Mouse (Mus musculus) mouse trophoblast stem cell (cell line): ENCODE measurements at regions not wholly inside any gene's neighbourhood (a gene's known extent, or its start where the extent isn't known, plus 50 kb on each side); places are given as distances from the start of the nearest gene placed in this dataset.

Experiments used
- in situ Hi-C, 2 experiments: fragments of 300-500 bp; cut with MseI, MboI; formaldehyde crosslinking; loops; 2 replicates in 1 of 2; 3 replicates in 1 of 2; pipeline ENCODE4 v1.15.1; 2025

DNA sequence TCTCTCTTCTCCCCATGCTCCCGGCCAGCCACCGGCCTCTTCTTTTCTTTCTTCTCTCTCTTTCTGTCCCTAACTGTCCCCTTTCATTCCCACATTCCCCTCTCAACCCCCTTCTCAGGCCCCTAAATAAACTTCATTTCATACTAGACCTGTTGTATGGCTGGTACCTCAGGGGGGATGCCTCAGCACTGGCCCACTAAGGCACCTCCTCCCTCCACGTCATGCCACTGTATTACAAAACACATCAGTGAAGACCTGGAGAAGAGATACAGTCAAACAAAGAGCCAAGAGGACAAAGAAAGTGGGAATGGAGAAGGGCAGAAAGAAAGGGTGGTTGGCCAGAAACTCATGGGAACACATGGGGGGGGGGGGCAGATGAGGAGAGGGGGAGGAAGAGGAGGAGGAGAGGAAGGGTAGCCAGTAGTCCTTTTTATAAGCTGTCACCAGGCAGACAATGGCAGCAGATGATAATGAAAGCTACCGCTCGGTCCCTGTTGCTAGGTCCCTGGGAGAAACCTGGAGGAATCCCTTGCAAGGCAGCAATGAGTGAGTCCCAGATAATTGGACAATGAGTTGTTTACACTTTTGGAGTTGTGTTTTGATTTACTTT lies 224.5 kb upstream of the Pfn2 start:
- in situ Hi-C loops, result no loop called here

DNA sequence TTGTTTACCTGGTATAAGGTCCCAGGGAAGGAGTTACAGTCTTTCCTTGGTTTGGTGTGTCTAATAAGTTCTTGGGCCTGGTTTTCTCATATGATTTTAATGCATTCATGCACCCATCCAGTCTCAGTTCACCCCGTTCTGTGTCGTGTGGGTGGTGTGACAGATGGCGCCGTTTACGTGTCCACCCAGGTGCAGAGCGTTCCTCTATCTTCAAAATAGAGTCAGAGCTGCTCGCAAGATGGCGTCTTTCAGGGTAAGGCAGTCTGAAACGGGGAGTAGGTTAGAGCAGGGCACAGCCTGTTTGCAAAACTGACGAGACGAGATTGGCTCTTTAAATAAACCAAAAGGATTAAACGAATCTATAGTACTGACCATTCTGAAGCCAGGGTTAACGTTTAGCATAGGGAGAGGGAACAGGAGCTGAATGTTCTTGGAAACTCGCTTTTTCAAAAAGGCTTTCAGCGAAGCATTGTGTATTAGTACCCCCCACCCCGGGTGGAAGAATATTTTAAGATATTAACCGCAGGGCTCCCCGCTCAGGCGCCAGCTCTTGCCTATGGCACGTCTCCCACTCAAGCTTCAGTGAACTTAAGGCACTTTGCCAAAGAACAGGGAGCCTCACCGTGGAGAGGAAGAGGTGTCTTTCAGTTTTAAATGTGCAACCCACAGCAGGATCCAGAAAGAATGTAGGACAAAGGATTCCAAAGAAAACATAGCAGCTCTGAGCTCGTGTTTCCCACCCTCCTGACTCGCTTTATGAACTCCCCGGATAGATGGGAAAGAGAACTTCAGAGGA lies 241.7 kb upstream of the Pfn2 start:
- in situ Hi-C loops, result no loop called here

GRCm38 (mm10) chr3:58090396-58090795 lies 242.5 kb upstream of the Pfn2 start:
- in situ Hi-C loops, result no loop called here

DNA sequence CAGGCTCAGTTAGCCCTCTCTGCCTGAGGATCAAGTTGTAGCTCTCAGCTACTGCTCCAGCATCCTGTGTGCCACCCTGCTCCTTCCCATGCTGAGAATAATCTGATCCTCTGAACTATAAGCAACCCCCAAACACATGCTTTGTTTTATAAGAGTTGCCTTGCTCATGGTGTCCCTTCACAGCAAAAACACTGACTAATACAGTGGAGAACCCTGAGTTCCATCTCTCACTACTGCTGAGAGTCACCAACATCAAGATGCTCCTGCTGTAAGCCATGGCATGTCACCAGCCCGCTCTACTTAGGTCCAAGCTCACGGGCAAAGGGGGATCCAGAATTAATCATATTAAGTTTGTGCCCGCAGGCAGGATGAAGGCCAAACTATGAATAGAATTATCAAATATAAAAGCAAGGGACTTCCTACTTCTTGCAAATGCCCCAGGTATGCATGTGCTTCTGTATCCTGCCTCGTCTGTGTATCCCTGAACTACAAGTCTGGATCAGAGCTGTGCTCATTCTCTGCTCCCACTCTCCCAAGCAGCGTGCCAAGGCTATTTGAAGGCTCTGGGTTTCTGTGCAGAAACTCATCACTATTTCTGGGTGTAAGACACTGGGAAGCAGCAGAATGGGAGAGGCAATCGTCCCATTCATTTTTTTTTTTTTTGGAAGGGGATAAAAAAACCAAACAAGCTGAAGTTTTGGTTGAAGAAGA lies 243.7 kb upstream of the Pfn2 start:
- in situ Hi-C loops, result no loop called here

DNA sequence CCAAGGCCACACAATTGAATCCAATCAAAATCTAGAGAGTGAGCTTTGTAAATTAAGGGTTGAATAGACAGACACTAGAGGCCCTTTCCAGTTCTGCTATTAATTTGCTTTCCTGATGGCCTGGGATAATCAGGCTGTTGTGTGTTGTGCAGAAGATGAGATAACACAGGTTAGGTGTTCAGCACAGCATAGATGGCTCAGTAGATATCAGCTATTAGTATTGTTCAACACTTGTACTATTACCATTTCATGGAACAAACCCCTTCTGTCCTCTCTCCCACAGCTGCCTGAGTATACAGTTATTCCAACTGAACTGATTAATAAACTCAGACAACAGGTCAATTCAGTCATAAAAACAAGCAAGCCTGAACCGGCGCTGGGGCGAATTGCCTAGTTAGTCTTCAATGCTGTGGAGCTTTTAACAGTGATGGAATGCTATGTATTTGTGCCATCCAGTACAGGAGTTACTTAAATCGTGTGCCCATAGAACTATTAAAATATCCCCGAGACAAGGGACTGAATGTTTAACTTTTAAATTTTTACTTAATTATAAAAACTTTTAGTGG lies 263.1 kb upstream of the Pfn2 start:
- in situ Hi-C loops, result loop anchor here (25.0 kb wide), 1 partner anchor 449 kb away; the partner anchor contains the start of gene Commd2 (in 2 of the 2)

- in situ Hi-C loops, result loop anchor here (25.0 kb wide), 1 partner anchor 450 kb away; the partner anchor contains the start of gene Commd2 (in 2 of the 2)
These were observed 264.6 kb upstream of the Pfn2 start for GRCm38 (mm10) chr3:58112431-58112856.

DNA sequence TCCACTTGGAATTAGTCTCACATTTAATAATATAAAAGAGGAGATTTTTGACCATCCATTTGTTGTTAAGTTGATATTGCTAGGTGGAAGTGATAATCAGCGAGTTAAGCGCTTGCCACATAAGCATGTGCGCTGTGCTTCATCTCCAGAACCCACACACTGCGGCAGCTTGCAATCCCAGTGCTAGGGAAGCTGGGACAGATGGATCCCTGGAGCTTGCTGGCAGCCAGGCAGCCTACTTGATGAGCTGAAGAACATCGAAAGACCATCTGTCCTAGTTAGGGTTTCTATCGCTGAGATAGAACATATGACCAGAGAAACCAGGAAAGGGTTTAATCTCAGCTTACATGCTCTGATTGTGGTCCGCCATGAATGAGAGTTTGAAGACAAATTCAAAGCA lies 266.1 kb upstream of the Pfn2 start:
- in situ Hi-C loops, result loop anchor here (25.0 kb wide), 1 partner anchor 452 kb away; the partner anchor contains the start of gene Commd2 (in 2 of the 2)

DNA sequence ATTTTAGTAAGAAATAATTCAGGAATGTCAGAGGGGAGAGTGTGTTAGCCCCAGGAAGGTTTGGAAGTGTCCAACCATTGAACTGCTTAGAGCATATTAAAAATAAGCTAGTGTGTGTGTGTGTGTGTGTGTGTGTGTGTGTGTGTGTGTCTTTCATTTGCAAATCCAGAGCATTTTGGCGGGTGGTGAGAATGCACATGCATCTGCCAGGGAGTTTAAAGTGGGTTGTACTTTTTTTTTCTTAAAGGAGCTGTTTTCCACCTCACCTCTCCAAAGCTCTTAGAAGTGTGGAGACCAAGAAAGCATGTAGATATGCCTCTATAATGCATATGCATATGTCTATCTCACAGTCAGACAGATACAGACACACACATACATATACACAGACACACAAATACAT lies 267.6 kb upstream of the Pfn2 start:
- in situ Hi-C loops, result loop anchor here (5.0 to 25.0 kb wide), 2 partner anchors 268 to 453 kb away; partner anchors contain the start of genes Commd2 (in 2 of the 2) and Pfn2 (in 1 of the 2)

DNA sequence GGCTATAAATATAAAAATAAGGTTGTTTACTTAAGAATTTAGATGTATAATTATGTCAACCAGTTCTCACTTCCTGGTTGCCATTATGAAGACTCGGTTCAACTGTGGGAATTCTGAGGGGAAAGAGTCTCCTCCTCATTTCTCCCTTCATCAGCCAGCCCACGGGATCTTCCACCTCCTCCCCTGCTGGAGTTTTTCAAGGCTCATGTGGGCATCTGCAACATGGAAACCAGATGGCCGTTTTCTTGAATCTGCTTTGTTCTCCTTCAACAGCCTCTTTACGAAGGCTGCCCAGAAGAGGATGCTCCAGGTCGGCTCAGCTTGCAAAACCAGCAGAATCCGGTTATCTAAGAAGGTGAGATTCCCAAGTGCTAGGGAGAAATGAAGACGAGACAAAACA lies 269.0 kb upstream of the Pfn2 start:
- in situ Hi-C loops, result loop anchor here (5.0 to 25.0 kb wide), 2 partner anchors 270 to 455 kb away; partner anchors contain the start of genes Commd2 (in 2 of the 2) and Pfn2 (in 1 of the 2)

GRCm38 (mm10) chr3:58120051-58120450 lies 272.2 kb upstream of the Pfn2 start:
- in situ Hi-C loops, result loop anchor here (10.0 to 25.0 kb wide), 2 partner anchors 275 to 458 kb away; partner anchors contain the start of genes Commd2 (in 2 of the 2) and Pfn2 (in 1 of the 2)

DNA sequence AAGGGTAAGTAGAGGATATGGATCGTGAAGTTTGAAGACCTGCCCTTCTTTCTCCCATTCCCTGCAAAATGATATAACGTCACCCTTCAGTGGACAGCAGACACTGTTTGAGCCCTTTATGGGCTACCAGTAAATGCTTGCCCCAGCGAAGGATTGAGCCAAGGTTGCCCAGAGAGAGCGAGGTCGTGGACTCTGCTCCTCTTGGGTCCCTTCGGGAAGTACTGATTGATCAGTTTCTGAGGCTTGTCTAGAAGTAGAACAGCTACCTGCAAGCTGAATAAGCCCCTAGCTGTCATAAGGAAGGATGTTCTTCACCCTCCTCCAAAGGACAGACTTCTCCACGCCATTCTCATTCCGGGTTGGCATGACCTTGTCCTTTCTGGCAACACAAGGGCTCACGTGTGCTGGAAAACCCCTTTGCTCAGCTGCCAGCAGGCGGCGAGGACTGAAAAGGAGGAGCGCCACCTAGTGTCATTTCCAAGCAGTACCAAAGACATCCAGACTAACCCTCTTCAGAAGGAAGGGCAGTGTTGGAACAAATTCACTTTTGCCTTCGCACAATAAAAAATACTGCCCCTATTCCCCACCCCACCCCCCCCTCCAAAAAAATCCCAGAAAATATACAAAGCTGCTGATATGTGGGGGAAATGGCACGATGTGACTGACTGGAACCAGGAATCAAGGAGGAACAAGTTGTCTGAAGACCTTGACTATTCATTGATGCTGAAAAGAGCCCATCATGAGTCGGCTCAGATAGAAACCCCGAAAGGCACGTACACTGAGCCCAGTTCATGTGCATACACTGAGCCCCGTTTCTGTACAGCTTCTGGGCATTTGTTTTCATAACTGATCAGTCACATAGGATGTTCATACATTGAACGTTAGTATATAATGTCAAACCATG lies 274.8 kb upstream of the Pfn2 start:
- in situ Hi-C loops, result loop anchor here (10.0 to 25.0 kb wide), 2 partner anchors 278 to 460 kb away; partner anchors contain the start of genes Commd2 (in 2 of the 2) and Pfn2 (in 1 of the 2)

DNA sequence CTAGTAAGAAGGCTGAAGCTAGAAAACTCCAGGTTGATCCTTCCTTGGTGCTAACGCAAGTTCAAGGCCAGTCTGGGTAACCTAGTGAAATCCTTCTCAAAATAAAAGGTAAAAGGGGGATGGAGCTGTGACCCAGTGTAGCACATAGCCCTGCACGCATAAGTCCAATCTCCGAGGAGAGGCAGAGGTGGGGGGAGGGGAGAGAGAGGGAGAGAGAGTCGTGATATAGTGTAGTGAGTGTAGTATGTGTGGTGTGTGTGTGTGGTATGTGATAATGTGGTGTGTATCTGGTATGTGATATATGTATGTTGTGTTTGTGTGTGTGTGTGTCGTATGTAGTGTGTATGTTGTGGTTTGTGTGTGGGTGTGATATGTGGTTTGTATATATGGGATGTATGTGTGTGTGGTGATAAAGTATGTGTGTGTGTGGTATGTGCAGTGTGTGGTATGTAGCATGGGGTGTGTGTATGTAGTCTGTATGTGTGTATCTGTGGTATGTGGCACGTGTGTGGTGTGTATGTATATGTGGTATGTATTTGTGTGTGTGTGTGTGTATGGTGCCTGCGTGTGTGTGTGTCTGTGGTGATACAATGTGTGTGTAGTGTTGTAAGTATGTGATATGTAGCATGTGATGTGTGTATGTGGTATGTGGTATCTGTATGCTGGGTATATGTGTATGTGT lies 275.7 kb upstream of the Pfn2 start:
- in situ Hi-C loops, result loop anchor here (10.0 to 25.0 kb wide), 2 partner anchors 279 to 461 kb away; partner anchors contain the start of genes Commd2 (in 2 of the 2) and Pfn2 (in 1 of the 2)

GRCm38 (mm10) chr3:58124886-58125285 lies 277.0 kb upstream of the Pfn2 start:
- in situ Hi-C loops, result loop anchor here (10.0 to 25.0 kb wide), 2 partner anchors 280 to 463 kb away; partner anchors contain the start of genes Commd2 (in 2 of the 2) and Pfn2 (in 1 of the 2)

DNA sequence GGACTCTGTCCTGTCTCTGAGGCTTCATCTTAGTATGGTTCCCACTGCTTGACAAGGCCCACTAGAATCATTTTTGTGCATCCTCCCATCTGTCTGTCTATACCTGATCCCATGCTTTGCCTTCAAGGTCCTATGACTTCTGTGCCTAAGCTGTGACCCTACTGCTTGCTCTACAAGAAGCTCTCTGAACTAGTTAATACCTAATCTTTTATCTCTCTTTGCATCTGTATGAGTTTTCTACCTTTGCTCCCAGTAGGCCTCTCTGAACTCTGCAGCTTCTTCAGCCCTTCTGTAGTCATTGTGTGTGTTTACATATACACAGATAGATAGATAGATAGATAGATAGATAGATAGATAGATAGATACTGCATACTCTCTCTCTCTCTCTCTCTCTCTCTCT lies 279.1 kb upstream of the Pfn2 start:
- in situ Hi-C loops, result loop anchor here in 1 of 2 experiments (10.0 kb wide), 1 partner anchor 282 kb away; the partner anchor contains the start of gene Pfn2

DNA sequence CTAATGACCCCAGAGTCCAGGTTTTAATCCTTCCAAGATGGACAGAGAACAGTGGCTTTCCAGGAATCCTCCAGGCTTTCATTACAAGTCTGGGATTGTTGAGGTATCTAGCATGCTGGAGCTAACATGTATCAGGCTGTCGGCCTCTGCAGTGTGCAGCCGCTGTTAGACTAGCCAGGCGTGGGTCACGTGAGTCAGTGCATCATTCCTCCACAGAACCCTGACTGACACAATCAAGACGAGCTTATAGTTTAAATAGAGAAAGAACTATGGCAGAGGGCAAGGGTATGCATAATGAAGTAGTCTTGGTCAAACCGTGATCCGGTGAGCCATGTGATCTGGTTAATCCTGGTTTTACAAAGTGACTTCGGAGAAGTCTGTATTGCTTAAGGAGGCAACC lies 280.2 kb upstream of the Pfn2 start:
- in situ Hi-C loops, result loop anchor here in 1 of 2 experiments (10.0 kb wide), 1 partner anchor 283 kb away; the partner anchor contains the start of gene Pfn2

DNA sequence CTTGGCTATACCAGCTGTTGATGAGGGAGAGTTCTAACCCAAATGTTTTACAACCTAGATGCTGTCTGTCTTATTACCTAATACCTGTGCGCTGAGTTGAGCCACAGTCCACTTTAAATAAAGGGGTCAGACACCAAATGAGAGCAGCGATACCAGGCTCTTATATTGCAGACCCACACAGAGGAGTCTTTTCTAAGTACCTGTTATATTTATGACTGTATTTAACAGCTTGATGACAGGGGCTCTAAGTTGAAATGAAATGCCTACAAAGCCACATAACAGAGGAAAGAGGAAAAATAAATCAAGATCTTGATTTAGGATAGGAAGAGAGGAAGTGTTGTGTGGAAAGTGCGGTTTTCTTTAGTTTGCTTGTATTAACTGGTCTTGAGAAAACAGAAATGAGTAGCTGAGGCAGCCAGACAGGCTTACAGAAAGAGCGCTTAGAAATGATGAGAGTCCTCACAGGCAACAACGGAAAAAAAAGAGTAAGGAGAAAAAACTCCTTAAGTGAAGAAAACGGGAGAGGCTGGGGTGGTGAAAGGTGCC lies 281.6 kb upstream of the Pfn2 start:
- in situ Hi-C loops, result loop anchor here in 1 of 2 experiments (10.0 kb wide), 1 partner anchor 285 kb away; the partner anchor contains the start of gene Pfn2

GRCm38 (mm10) chr3:58135607-58136365 lies 278.7 kb upstream of the Tsc22d2 start:
- in situ Hi-C loops, result no loop called here
